Mouse (Mus musculus) kidney, adult 9 months (tissue): ENCODE results near the gene Fbp2.
A peak's percentile ranks its signal among the peaks of the same experiment; 100 is the strongest.

Source experiments
- DNase-seq: peaks from one replicate; pipeline ENCODE4 v3.0.0; 2022

Fbp2 gene

DNA sequence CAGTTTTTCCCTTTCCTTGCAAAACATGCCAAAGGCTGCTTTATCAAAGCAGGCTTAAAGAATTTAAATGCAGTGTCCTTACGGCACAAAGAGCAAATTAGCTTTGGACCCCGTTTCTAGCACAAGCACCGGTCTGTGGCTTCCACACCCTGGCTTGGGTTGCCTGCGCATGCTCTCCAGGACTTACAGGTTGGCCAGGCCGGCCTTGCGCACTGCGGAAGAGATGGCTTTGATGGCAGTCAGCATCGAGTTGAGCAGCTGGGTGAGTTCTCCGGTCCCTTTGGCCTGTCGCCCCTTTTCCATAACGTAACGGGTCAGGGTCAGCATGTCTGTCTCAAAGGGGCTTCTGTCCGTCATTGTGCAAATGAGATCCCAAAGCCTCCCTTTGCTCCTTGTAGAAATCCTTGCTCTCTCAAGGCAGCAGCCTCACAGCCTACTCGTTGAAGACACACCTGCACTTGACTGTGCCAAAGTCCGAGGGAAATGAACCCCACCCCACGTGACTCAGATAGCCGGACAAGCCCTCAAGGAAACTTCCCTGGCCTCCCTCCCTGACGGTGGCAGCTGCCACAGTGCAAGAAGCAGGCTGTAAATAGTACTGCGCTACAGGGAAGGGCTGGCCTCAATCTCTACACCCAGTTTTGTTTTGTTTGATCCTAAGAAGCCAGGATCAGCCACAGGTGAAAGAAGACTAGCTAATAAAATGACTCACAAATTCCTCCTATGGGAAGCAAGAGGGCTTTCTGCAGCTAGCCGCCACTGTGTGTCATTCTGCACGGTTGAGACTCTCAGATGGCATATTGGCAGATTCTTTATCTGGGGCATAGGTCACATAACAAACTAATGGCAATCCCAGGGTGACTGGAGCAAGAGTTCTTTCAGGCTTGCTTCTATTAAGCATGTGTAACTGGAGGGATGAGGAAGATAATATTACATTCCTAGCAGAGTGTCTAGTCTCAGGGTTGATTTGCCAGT lies at the start of gene Fbp2:
TSS of gene Fbp2 (minus strand) at position 482 of the 975 bp plus-strand sequence.
- peak; percentile 88 for DNase-seq

DNA sequence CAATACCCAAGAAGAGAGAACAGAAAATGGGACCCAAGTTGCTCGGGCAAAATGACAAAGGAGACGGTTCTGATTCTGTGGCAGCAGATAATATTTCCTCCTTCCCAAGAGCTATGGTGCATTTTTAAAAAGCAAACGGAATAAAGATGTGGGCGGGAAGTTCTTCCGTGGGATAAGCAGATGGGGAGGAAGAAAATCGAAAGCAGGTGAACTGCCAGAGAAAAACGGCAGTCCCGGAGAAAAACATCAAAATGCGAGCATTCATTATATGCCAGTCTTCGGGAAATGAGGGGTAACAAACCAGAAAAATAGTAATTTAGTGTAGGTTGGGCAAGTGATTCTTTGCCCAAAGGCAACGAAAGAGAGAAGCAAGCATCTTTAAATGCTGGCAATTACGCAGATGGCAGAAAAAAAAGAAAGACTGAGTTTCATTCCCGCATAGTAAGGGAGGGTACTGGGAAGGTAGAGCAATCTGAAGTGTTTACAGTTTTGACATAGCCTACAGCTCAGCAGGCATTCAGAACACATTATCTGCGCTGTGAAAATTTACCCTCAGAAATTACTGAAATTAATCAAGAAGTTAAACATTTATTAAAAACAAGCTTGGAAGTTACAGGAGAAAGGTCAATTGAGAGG lies 49.4 kb upstream of the Fbp2 start:
- DNase-seq: no peak

DNA sequence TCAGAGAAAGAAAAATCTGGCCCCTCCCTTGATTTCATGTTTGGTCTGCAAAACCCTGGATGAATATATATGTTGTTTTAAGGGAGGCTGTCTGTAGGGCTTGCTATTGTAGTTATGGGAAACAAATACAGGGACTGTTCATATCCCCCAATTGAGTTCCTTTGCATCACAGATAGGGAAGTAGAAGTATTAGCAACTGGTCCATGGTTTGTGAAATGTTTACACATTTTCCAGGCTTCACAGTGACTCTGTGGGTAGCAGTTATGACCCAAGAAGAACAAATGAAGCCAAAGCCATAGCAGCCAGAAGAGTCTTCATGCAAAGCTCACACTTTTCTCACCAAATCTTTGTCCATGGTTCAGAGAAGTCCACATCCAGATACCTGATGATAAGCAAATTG lies 42.9 kb upstream of the Fbp2 start:
- no peak for DNase-seq

DNA sequence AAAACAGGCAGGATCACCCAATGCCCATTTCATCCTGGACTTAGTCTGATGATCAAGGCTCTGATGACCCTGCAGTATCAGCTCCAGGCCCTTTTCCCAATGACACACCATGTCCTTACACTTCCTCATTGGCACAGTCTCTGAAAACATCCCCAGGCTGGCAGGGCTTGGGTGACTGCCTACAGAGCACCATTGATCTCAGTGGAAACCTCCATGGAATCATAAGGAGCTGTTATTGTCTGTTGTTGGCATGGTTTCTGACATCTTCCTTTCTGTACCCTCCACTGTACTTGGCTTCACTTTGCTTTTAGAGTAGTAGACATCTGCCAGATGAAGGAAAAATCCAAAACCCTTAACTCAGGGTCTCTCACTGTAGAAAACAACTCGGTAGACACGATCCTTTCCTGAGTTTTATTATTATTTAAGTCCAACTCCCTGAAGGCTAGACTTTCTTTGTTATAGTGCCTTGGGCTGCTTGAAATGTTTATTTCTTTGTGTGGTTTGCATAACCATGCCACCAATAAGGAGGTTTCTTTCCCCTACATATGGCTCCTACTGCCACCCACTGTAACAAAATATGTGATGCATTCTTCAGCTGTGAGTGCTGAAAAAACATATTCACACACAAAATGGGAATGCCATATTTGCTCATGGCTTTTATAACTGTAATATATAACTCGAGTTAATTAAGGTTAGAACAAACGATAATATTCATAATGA lies 39.9 kb upstream of the Fbp2 start:
- DNase-seq: no peak

DNA sequence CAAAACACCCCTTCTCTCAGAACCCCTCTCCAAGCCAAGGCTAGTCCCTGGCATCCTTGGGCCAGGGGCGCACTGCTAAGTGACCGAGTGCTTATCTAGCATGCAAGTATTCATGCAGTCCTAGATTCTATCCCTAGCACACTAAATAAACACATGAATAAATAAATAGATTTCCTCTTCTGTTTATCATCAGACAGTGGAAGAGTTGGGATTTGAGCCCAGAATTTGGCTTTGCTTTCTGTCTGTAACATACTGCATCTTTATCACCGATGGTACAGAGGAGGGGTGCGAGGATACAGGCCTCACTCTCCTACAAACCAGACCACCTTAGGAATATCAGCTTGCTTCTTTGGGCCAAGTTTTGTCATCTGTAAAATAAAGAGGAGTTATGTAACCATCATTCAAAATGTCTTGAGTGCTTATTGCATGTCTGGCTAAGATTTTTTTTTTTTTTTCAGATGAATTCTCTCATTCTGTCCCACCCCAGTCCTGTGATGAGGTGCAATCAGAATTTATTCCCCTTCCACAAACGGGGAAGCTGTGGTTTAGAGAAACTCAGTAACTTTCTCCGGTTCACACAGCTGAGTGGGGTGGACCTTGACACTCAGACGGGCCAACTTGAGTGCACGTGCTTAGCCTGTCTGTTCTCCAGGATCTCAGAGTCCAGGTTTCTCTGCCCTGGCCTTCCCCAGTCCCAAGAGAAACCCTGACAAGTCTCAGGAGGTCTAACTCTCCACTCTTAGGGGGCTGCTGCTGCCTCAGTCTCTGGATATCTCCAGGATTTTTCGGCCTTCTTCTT lies 35.0 kb upstream of the Fbp2 start:
- DNase-seq: peak; percentile 89

DNA sequence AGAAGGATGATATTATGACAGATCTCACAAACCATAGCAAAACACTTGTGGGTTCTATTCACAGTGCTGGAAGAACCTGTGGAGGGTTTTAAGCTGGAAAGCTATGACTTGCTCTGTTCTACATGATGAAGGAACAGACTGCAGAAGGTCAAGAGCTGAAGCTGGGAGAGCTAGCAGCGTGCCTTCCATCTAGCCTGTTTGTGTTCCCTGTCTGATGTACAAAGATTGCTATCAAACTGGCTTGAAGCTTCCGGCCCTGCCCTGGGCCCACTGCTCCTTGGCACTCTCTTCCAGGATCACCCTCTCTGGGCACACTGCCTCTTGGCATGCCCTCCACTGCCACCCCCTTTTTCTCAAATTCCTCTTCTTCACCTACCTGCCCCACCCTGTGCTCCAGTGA lies 31.1 kb upstream of the Fbp2 start:
- DNase-seq: no peak

DNA sequence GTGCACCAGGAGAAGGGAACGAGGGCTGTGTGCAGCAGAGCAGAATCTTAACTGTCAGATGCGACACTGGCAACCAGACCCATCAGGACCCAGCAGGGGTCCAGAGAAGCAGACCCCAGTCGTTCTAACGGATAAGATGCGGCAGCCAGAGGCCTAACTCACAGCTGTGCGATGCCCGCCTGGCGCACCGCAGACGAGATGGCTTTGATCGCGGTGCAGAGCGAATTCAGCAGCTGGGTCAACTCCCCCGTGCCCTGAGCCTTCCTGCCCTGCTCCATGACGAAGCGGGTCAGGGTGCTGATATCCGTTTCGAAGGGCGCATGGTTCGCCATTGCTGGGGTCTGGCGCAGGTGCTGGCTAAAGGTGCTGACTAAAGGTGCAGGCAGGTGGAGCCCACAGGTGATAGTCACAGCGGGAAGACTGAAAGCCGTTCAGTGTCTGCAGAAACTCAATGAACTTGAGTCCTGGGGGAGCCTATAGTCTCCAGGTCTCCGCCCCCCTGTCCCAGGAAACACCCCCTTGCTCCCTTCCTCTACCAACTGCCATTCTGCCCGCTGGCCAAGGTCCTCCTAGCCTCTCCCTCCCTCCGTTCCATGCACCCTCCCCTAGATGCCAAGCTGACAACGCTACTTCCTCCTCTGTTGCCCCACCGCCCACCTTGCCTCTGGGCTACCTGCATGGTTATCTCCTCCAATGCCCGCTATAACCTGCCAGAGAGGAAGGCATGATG lies 29.7 kb upstream of the Fbp2 start, which contains the start of gene Fbp1:
TSS of gene Fbp1 (minus strand) at position 571 of the 730 bp plus-strand sequence.
- peak; percentile 93 for DNase-seq

DNA sequence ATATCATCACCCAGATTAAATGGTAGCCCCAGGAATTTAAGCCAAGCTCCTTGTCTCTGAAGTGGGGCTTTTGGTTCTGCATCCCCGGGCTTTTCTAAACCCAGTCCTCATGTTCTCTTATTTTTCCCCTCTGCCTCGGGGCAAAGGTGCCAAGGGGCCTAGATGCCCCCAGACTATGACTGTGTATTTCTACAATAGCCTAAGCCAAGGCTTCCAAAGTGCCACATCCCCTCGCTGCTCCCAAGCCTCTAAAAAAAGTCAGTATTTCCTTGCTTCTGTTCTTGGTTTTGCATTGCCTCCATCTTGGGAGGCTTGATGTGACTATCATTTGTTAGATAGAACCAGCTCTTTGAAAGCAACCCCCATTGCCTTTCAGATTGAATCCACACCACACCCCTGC lies 26.3 kb upstream of the Fbp2 start:
- peak; percentile 13 for DNase-seq

DNA sequence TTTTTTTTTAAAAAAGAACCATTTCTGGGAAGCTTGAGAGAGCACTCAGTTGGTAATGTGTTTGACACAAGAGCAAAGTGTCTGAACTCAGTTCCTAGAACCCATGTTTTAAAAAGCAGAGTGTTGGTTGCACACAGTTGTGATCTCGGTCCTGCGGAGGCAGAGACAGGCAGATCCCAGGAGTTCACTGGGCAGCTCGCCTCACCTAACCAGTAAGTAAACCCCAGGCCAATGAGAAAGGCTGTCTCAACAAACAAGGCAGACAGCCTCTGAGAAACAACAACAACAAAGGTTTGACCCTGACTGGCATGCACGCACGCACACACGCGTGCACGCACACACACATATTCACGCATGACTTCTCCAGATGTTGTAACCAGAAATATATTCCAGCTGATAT lies 25.7 kb upstream of the Fbp2 start:
- peak; percentile 22 for DNase-seq

DNA sequence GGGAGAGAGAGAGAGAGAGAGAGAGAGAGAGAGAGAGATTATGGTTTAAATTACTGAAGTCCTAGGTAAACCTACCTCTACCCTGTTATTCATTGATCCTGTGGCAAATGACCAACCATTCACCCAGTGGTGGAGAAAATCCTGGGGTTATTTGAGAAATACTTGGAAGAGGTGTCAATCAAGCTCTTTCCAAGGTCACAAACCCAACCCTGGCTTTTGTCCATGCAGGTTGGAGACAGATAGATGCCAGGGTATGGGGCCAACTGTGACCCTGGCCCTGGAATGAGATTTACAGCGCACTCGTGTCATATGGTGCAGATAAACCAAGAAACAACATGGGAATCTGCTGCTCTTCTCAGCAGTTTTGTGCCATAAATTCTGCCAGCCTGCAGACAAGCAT lies 25.2 kb upstream of the Fbp2 start:
- DNase-seq: peak; percentile 94

DNA sequence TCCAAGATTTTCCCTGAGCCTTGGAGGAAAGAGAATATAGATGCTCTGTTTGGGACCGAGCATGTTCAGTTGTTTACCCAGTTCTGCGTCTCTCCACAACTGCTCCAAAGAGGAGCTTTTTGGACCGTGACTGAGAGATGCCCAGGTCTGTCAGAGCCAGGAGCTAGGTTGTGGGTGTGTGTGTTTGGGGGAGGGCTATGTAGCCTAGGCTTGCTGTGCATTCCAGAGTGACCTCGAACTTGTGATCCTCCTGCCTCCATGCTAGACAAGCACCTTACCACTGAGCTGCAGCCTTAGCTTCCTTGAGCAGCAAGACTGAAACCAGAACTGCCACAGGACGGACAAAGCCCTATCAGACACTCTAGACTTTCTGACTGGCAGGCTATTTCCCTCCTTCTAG lies 24.6 kb upstream of the Fbp2 start:
- DNase-seq: peak; percentile 52

DNA sequence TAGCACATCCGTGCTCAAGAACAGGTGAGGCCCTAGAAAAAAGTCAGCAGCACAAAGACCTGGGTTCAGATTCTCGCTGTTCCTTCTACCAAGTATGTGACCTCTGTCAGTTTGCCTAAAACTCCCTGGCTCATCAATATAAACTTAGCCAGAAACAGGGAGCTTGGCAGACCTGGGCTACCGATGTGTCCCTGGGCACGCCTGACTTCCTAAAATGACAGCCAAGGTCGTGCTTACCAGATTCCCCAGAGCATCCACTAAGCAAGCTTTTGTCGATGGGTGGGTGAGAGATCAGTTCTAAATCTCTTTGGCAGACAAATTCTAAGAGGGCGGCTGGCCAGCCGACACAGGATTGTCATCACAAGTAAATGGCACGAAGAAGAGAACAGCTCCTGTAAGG lies 23.1 kb upstream of the Fbp2 start:
- DNase-seq: no peak

DNA sequence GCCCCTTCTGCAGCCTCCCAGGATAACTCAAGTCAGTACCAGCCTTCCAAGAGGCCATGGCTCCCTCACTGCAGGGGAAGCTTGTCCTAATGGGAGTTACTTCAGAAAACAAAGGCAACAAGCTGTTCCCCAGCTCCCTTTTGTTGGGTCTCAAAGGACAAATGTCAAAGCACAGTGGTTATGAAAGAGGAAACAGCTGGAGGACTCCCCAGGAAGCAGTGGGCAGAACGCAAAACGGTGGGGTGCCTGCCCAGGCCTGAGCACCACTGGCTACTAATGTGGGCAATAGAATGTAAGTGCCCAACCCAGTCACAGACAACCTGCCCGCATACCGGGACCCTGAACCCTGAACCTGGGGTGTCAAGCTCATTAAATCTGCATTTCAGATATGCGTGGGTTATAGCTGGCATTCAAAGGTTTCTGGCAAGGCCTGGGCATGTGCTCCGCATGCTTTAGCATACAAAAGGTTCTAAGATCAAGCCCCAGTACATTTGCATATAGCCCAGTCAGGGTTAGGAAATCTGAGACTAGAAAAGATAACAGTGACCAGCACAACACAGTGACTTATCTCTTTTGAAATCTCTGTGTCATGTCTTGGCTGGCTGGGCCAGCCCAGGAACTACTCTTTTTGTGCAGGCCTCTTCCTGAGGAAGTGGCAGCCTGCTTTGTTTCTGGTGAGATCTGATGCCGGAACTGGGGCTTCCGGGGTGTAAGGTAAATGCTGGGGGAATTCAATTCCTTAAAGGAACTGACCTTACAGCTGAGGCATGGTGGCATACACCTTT lies 21.8 kb upstream of the Fbp2 start:
- DNase-seq: peak; percentile 36

DNA sequence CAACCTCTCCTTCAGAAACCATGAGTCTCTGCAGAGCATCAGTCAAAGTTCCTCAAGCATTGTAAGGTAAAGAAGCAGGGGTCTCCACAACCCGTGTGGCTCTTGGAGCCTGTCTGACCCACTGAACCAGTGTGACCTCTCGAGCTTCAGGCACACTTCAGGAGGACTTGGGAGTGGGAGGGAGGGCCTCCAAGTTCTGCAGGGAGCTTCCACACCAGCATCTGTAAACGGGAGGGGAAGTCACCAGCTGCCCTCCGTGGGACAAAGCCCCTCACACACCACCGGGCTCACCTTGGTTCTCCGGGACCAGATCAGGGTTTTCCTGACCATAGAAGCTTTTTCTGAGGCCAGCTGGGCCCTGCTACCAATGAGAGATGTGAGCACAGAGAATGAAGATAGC lies 21.2 kb upstream of the Fbp2 start:
- DNase-seq: no peak

DNA sequence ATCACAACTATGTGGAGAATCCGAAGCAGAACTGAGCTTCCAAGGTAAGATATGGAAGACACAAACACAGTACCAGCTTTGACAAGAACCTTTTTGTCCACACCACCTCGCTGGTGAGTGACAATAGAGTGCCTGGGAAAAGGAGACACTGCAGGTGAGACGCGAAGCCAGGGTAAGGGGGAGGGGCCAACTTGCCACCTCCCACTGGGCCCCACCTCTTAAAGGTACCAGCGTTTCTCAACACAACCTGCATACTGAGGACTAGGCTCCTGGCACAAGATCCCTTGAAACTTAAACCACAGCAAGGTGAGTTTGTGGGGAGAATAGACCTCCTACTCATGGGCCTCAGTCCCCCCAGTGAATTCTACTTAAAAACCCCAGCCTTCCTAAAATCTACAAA lies 19.0 kb upstream of the Fbp2 start:
- DNase-seq: peak; percentile 68

DNA sequence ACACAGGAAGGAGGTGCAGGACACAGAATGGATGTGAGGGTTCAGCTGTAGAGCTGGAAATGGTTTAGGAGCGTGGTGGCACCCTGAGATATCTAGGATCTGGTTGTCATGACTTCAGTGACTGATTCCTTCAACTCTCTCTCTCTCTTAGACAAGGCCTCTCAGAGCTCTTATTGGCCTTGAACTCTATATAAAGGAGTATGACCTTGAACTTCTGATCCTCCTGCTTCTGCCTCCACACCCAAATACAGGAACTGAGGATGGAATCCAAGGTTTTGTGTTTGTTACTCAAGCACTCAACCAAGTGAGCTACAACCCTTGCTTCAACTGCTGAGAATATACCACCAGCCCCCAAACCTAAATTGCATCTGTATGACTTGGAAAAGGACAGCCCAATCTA lies 17.9 kb upstream of the Fbp2 start:
- no peak for DNase-seq

DNA sequence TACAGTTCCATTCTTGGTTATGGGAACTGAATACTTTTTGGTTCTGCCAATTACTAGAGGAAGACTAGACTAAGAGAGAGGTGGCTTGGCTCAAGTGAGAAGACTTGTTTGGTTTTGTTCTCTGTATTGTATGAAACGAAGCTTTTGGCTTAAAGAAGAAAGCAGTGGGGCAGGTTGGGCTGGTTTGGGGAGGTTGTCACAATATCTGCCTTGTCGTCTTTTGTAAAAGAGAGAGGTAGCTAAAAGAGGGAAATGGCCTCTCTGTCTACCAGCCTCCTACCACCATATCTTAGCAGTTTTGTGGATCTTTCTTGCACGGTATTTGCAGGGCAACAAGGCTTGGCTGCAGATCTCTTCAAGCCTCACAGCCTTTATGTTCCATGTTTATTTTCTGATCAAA lies 14.0 kb upstream of the Fbp2 start:
- DNase-seq: no peak

DNA sequence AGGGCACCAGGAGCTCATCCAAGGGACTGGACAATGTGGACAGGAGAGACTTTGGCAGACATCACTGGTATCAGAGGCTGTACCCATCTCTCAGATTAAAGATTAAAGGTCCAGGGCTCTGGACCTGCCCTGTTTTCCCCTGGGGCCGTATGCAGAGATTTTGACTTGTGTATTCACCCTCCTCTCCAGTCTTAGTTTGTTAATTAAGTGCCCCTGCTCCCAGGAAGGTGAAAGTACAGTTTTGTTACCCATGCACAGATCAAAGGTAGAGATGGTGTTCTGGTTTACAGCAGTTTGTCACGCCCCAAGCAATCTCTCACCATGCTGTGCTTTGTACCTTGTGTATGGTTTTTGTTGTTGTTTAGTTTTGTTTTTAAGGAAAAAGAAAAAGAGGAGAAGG lies 12.4 kb upstream of the Fbp2 start:
- DNase-seq: peak; percentile 85

DNA sequence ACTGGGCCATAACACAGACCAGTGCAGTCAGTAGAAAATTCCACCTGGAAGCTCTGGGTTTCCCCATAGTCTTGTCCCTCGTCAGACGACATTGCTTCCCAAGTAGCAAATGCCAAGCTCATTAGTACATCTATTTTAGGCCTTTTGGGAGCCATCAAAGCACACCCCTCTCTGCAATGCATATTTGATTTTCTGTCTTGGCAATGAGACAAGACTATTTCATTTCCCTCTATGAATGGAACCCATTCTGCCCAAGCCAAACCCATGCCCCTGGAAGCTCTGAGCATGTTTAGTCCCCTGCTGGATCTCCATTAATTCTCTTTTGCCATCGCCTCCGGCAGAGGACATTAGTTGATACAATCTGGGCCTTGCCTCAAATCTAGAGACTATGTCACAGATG lies 8.6 kb upstream of the Fbp2 start:
- DNase-seq: peak; percentile 17

DNA sequence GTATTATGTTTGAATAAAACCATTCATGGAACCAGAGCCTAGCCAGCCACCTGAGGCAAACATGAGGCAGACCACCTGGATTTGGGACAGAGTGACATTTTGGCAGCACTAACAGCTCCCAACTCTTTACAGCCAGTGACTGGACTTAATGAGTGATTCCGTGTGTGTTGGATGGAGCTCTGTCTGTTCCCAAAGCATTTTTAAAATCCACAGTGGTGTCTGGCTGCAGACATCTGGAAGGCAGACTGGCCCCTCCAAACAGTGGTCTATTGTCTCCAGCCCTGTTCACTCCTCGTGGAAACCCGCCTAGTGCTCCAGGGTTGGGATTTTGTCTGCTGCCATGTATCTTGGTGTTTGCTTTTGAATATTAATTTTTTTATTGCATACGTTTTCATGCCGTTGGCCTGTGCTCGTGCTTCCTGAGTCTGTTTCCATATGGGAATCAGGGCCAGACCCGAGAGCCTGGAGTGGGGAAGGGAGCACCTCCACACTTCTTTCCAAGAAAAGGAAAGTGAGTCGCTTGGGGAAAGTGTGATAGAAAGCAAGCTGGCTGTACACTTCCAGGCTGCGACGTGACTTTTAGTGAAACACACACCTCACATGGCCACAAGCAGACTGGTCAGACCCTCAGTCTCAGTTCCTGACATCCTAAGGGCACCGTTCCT lies 7.6 kb upstream of the Fbp2 start:
- DNase-seq: peak; percentile 3

DNA sequence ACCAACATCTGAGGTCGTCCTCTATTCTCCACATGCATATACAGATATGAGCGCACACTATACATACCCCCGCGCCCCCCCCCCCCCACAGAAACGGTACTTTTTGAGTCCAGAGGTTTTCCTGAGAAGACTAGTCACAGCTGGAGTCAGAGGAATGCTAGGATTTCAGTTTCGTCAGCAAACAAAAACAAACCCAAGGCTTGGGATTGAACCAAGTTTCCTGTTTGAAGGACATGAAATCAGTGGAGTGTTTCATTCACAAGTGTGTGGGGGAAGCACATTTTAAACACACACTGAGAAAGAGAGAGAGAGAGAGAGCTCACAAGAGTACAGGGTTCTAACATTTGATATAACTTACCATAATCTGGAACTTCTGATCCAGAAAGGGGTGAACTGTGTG lies 5.5 kb upstream of the Fbp2 start:
- DNase-seq: peak; percentile 54
